8 mouse cellular contexts compared by ENCODE assay signal in the genomic region with DNA sequence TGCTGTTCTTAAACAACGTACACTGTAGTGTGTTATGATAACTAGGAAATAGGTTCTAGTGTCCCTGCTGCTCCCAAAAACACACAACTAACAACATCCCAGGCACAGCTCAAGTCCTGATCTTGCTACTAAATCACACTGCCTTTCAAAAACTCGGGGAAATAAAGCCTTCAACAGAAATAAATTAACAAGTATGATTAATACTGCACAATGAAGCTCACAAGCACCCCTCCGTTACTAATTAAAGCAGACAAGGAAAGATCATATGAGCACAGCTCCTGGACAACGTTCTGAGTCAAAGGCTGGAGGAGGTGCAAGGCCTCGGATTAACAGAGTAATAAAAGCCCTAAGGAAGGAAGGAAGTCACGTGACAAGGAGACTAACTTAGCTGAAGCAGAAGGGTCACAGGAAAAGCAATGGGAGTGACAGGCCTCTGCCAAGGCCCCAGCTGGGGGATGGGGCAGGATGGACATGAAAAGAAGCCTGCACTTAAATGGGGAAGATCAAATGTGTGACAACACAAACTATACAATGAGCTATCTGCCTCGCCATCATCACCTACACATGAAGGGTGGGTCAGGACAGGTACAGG. TPM values are rescaled to one million over a fixed set of nuclear protein-coding genes. Genes with fewer than 3 reads are reported as not detected.
A peak's percentile ranks its signal among the peaks of the same experiment; 100 is the strongest.
DNase-seq lines count a peak whose midpoint lies in the region; ATAC-seq and TF ChIP-seq lines count a peak whose summit lies in the region.

No protein-coding gene starts in this region.

- H3K36me3 ChIP-seq in stomach, embryonic 14.5 days (ENCODE audit: control insufficient read depth, insufficient read depth, low read length) = no peaks in the 10 kb centered on the region
- no peaks in the 10 kb centered on the region for H3K36me3 ChIP-seq in stomach, postnatal 0 days (ENCODE audit: control insufficient read depth, insufficient read depth, low read length)
- H3K36me3 ChIP-seq in heart, postnatal 0 days (replicated peaks; ENCODE audit: control insufficient read depth, insufficient read depth, low read length) = no peaks in the 10 kb centered on the region
- H3K36me3 ChIP-seq in small intestine, adult 2 months (ENCODE audit: control insufficient read depth, insufficient read depth, low read length) = no peaks in the 10 kb centered on the region

- TF ChIP-seq EP300 in stomach, postnatal 0 days (optimal IDR thresholded peaks at IDR 0.05) = no peak
- TF ChIP-seq EP300 in heart, postnatal 0 days (IDR thresholded peaks at IDR 0.05; ENCODE audit: low read depth) = no peak

- TF ChIP-seq CTCF in cerebellum, adult 2 months (IDR thresholded peaks at IDR 0.05; ENCODE audit: borderline replicate concordance, insufficient read depth, low read depth, low read length) = no peak
- TF ChIP-seq CTCF in stomach, postnatal 0 days (IDR thresholded peaks at IDR 0.05; ENCODE audit: low read depth) = no peak
- TF ChIP-seq CTCF in heart, postnatal 0 days (IDR thresholded peaks at IDR 0.05; ENCODE audit: low read depth) = no peak
- TF ChIP-seq CTCF in small intestine, adult 2 months (IDR thresholded peaks at IDR 0.05; ENCODE audit: extremely low read depth, insufficient read length, insufficient replicate concordance, low read depth, low read length) = no peak

- H3K4me3 ChIP-seq in cerebellum, adult 2 months (replicated peaks; ENCODE audit: insufficient read depth, low read depth, low read length) = no peak overlapping the region
- H3K4me3 ChIP-seq in stomach, embryonic 14.5 days (ENCODE audit: low read depth, low read length) = no peak overlapping the region
- no peak overlapping the region for H3K4me3 ChIP-seq in stomach, postnatal 0 days (ENCODE audit: low read depth, low read length)
- H3K4me3 ChIP-seq in heart, postnatal 0 days (ENCODE audit: low read depth, low read length) = no peak overlapping the region
- no peak overlapping the region for H3K4me3 ChIP-seq in small intestine, adult 2 months (ENCODE audit: low read depth, low read length)

- 0 out of 2 replicates have a peak, but pooled peaks have one; percentile 8 for ATAC-seq in stomach, embryonic 14.5 days (ENCODE audit: insufficient number of reproducible peaks, insufficient read depth, low FRiP score, low read depth)
- no peak for ATAC-seq in stomach, postnatal 0 days (ENCODE audit: low FRiP score, low TSS enrichment)
- ATAC-seq in heart, postnatal 0 days (ENCODE audit: insufficient read depth, low read depth) = peak; percentile 33

- H3K27me3 ChIP-seq in cerebellum, adult 2 months (ENCODE audit: control insufficient read depth, insufficient read depth, low read length) = no peaks in the 10 kb centered on the region
- no peaks in the 10 kb centered on the region for H3K27me3 ChIP-seq in stomach, embryonic 14.5 days (ENCODE audit: control insufficient read depth, insufficient read depth, low read length)
- no peaks in the 10 kb centered on the region for H3K27me3 ChIP-seq in stomach, postnatal 0 days (ENCODE audit: control insufficient read depth, insufficient read depth, low read length)
- H3K27me3 ChIP-seq in heart, postnatal 0 days (ENCODE audit: control insufficient read depth, insufficient read depth, low read length) = 0 out of 2 replicates have a peak, but pooled peaks cover 2% of the 10 kb centered on the region
- H3K27me3 ChIP-seq in small intestine, adult 2 months (ENCODE audit: control insufficient read depth, insufficient read depth, low read length) = no peaks in the 10 kb centered on the region

- DNase-seq in cerebellum, adult 9-11 months = peak; percentile 21
- no peak for DNase-seq in cerebellum, adult 2 months
- DNase-seq in stomach, postnatal 0 days (ENCODE audit: low spot score) = no peak
- DNase-seq in heart, postnatal 0 days (ENCODE audit: low spot score) = peak; percentile 50
- peak; percentile 53 for DNase-seq in liver
- DNase-seq in urinary bladder, postnatal 14 days (ENCODE audit: low spot score) = no peak

- 73% methylated on average over 7 of the region's 7 CpGs for WGBS in cerebellum, adult 2 months
- 47% methylated on average over 7 of the region's 7 CpGs for WGBS in stomach, embryonic 14.5 days
- WGBS in stomach, postnatal 0 days = 48% methylated on average over 7 of the region's 7 CpGs
- WGBS in heart, postnatal 0 days = 38% methylated on average over 7 of the region's 7 CpGs
- 48% methylated on average over 7 of the region's 7 CpGs for WGBS in small intestine, adult 2 months

- TF ChIP-seq POLR2A in cerebellum, adult 2 months (IDR thresholded peaks at IDR 0.05; ENCODE audit: borderline replicate concordance, insufficient read depth, low read length) = no peak
- TF ChIP-seq POLR2A in small intestine, adult 2 months (IDR thresholded peaks at IDR 0.05; ENCODE audit: low read depth, low read length) = no peak

- no peaks in the 10 kb centered on the region for H3K4me1 ChIP-seq in cerebellum, adult 2 months (ENCODE audit: control insufficient read depth, insufficient read depth, low read length)
- H3K4me1 ChIP-seq in stomach, embryonic 14.5 days (ENCODE audit: control insufficient read depth, insufficient read depth, low read length) = peaks cover 4% of the 10 kb centered on the region; the same call in 1 of the 2 replicates
- H3K4me1 ChIP-seq in stomach, postnatal 0 days (replicated peaks; ENCODE audit: control insufficient read depth, insufficient read depth) = no peaks in the 10 kb centered on the region
- H3K4me1 ChIP-seq in heart, postnatal 0 days (ENCODE audit: control insufficient read depth, insufficient read depth) = no peaks in the 10 kb centered on the region
- peaks cover 4% of the 10 kb centered on the region; the same call in 1 of the 2 replicates for H3K4me1 ChIP-seq in small intestine, adult 2 months (ENCODE audit: control insufficient read depth, insufficient read depth, insufficient read length, low read length)

- no peak overlapping the region for H3K9ac ChIP-seq in stomach, embryonic 14.5 days (replicated peaks; ENCODE audit: low read depth, low read length)
- H3K9ac ChIP-seq in stomach, postnatal 0 days (ENCODE audit: low read length) = no peak overlapping the region
- no peak overlapping the region for H3K9ac ChIP-seq in heart, postnatal 0 days (replicated peaks; ENCODE audit: low read depth, low read length)

- H3K27ac ChIP-seq in cerebellum, adult 2 months (ENCODE audit: insufficient read depth, low read length) = no peak overlapping the region
- peak overlapping the region; percentile 34; the same call in 1 of the 2 replicates for H3K27ac ChIP-seq in stomach, embryonic 14.5 days (ENCODE audit: low read length)
- H3K27ac ChIP-seq in stomach, postnatal 0 days (replicated peaks) = no peak overlapping the region
- H3K27ac ChIP-seq in heart, postnatal 0 days (ENCODE audit: low read depth) = peak overlapping the region; percentile 70
- H3K27ac ChIP-seq in small intestine, adult 2 months (ENCODE audit: insufficient read depth, low read depth, low read length) = peak overlapping the region; percentile 67

- no peak overlapping the region for H3K4me2 ChIP-seq in stomach, embryonic 14.5 days (replicated peaks; ENCODE audit: low read depth, low read length)
- no peak overlapping the region for H3K4me2 ChIP-seq in stomach, postnatal 0 days (replicated peaks; ENCODE audit: low read depth)
- H3K4me2 ChIP-seq in heart, postnatal 0 days (ENCODE audit: low read depth, low read length) = no peak overlapping the region

- H3K9me3 ChIP-seq in stomach, embryonic 14.5 days (ENCODE audit: control insufficient read depth, low read depth, low read length) = no peaks in the 10 kb centered on the region
- no peaks in the 10 kb centered on the region for H3K9me3 ChIP-seq in stomach, postnatal 0 days (ENCODE audit: control insufficient read depth, low read length)
- H3K9me3 ChIP-seq in heart, postnatal 0 days (replicated peaks; ENCODE audit: control insufficient read depth, low read length) = no peaks in the 10 kb centered on the region

RNA-seq across cellular contexts. Expression of gene Dok1, which starts 35.7 kb away (rescaled TPM):
- 1.7 and 2.1 TPM in 2 replicates for polyA plus RNA-seq in cerebellum, adult 2 months (2012; rRNA removed)
- 8.5 and 9.7 TPM in 2 replicates for polyA plus RNA-seq in stomach, embryonic 14.5 days (2014; fragmentation: Nextera tagmentation; extraction: Ambion mirVana)
- polyA plus RNA-seq in stomach, postnatal 0 days (2015; fragmentation: Nextera tagmentation; extraction: Ambion mirVana) = 8.3 TPM in 2 replicates
- 9.2 and 11.5 TPM in 2 replicates for total RNA-seq in heart, postnatal 0 days (2014; rRNA removed; ENCODE audit: low replicate concordance)
- 6.1 and 6.3 TPM in 2 replicates for polyA plus RNA-seq in heart, postnatal 0 days (2015; fragmentation: Nextera tagmentation; extraction: Ambion mirVana)
- polyA plus RNA-seq in small intestine, adult 2 months (2012; rRNA removed) = 2.2 and 6.1 TPM in 2 replicates

RNA-seq across cellular contexts. Expression of gene Loxl3, which starts 36.4 kb away (rescaled TPM):
- polyA plus RNA-seq in cerebellum, adult 2 months (2012; rRNA removed) = 3.5 and 3.8 TPM in 2 replicates
- polyA plus RNA-seq in stomach, embryonic 14.5 days (2014; fragmentation: Nextera tagmentation; extraction: Ambion mirVana) = 15.6 and 16.2 TPM in 2 replicates
- polyA plus RNA-seq in stomach, postnatal 0 days (2015; fragmentation: Nextera tagmentation; extraction: Ambion mirVana) = 5.5 and 6.1 TPM in 2 replicates
- total RNA-seq in heart, postnatal 0 days (2014; rRNA removed; ENCODE audit: low replicate concordance) = 9.0 and 9.8 TPM in 2 replicates
- polyA plus RNA-seq in heart, postnatal 0 days (2015; fragmentation: Nextera tagmentation; extraction: Ambion mirVana) = 3.8 and 4.3 TPM in 2 replicates
- polyA plus RNA-seq in small intestine, adult 2 months (2012; rRNA removed) = 1.4 and 2.5 TPM in 2 replicates

RNA-seq across cellular contexts. Expression of gene M1ap, which starts 50.9 kb away (rescaled TPM):
- 0.11 and 0.21 TPM in 2 replicates for polyA plus RNA-seq in cerebellum, adult 2 months (2012; rRNA removed)
- 0.35 and 0.87 TPM in 2 replicates for polyA plus RNA-seq in stomach, embryonic 14.5 days (2014; fragmentation: Nextera tagmentation; extraction: Ambion mirVana)
- polyA plus RNA-seq in stomach, postnatal 0 days (2015; fragmentation: Nextera tagmentation; extraction: Ambion mirVana) = 0.08 and 0.28 TPM in 2 replicates
- total RNA-seq in heart, postnatal 0 days (2014; rRNA removed; ENCODE audit: low replicate concordance) = 0.39 TPM in 1 of 2 replicates, not detected in the other
- polyA plus RNA-seq in heart, postnatal 0 days (2015; fragmentation: Nextera tagmentation; extraction: Ambion mirVana) = 0.59 and 0.75 TPM in 2 replicates
- 0.06 and 1.3 TPM in 2 replicates for polyA plus RNA-seq in small intestine, adult 2 months (2012; rRNA removed)

RNA-seq across cellular contexts. Expression of gene Aup1, which starts 56.7 kb away (rescaled TPM):
- polyA plus RNA-seq in cerebellum, adult 2 months (2012; rRNA removed) = 271 and 276 TPM in 2 replicates
- polyA plus RNA-seq in stomach, embryonic 14.5 days (2014; fragmentation: Nextera tagmentation; extraction: Ambion mirVana) = 135 and 154 TPM in 2 replicates
- 135 and 150 TPM in 2 replicates for polyA plus RNA-seq in stomach, postnatal 0 days (2015; fragmentation: Nextera tagmentation; extraction: Ambion mirVana)
- total RNA-seq in heart, postnatal 0 days (2014; rRNA removed; ENCODE audit: low replicate concordance) = 156 and 219 TPM in 2 replicates
- polyA plus RNA-seq in heart, postnatal 0 days (2015; fragmentation: Nextera tagmentation; extraction: Ambion mirVana) = 104 and 108 TPM in 2 replicates
- polyA plus RNA-seq in small intestine, adult 2 months (2012; rRNA removed) = 392 and 694 TPM in 2 replicates

RNA-seq across cellular contexts. Expression of gene Htra2, which starts 57.5 kb away (rescaled TPM):
- 57.6 and 58.2 TPM in 2 replicates for polyA plus RNA-seq in cerebellum, adult 2 months (2012; rRNA removed)
- polyA plus RNA-seq in stomach, embryonic 14.5 days (2014; fragmentation: Nextera tagmentation; extraction: Ambion mirVana) = 40.3 and 41.0 TPM in 2 replicates
- 31.3 and 35.7 TPM in 2 replicates for polyA plus RNA-seq in stomach, postnatal 0 days (2015; fragmentation: Nextera tagmentation; extraction: Ambion mirVana)
- total RNA-seq in heart, postnatal 0 days (2014; rRNA removed; ENCODE audit: low replicate concordance) = 46.3 and 50.3 TPM in 2 replicates
- 55.4 and 61.9 TPM in 2 replicates for polyA plus RNA-seq in heart, postnatal 0 days (2015; fragmentation: Nextera tagmentation; extraction: Ambion mirVana)
- polyA plus RNA-seq in small intestine, adult 2 months (2012; rRNA removed) = 15.0 and 24.3 TPM in 2 replicates

Comparison
In these comparisons a context has a peak if more than half of its experiments do, and no peak if none do; other contexts are left out.
1. DNase-seq: peak in cerebellum, adult 9-11 months (single experiment), heart, postnatal 0 days (single experiment) and liver (single experiment); none in cerebellum, adult 2 months (0 of 2), stomach, postnatal 0 days (single experiment) and urinary bladder, postnatal 14 days (single experiment).
2. H3K27ac ChIP-seq: peak in stomach, embryonic 14.5 days (single experiment), heart, postnatal 0 days (single experiment) and small intestine, adult 2 months (single experiment); none in cerebellum, adult 2 months (single experiment) and stomach, postnatal 0 days (single experiment).